Mouse (Mus musculus) stomach, postnatal 0 days (tissue): ENCODE data around the gene Gm13030. TPM values are rescaled to one million over a fixed set of nuclear protein-coding genes. Genes with fewer than 3 reads are reported as not detected.
"Not testable (repeated sequence)": the region's sequence is repeated elsewhere in the genome, so short reads cannot be mapped to it uniquely, and the experiment has no call there.

Experiments used
- ATAC-seq: fragments of 200-750 bp; cut with Nextera tagmentation; 2 replicates; pipeline ENCODE4 v1.8.0; 2017; ENCODE audit not compliant: low FRiP score, low TSS enrichment
- DNase-seq: peaks from one replicate; pipeline ENCODE4 v3.0.0-alpha.2; 2016; ENCODE audit warnings: low spot score
- H3K27ac ChIP-seq: fragments of 300-500 bp; sonication (generic); replicated peaks from 2 replicates; pipeline ENCODE4 v1.5.1; 2014; ENCODE audit warnings: mild to moderate bottlenecking, control low read depth
- H3K27me3 ChIP-seq: fragments of 300-500 bp; sonication (generic); 2 replicates; pipeline ENCODE4 v1.6.1; 2014; ENCODE audit warnings: low read length; ENCODE audit not compliant: control insufficient read depth, insufficient read depth
- H3K36me3 ChIP-seq: fragments of 300-500 bp; sonication (generic); 2 replicates; pipeline ENCODE4 v1.6.1; 2014; ENCODE audit warnings: low read length, mixed read lengths; ENCODE audit not compliant: control insufficient read depth, insufficient read depth
- H3K4me1 ChIP-seq: fragments of 300-500 bp; sonication (generic); replicated peaks from 2 replicates; pipeline ENCODE4 v1.6.1; 2014; ENCODE audit warnings: antibody characterized with exemption; ENCODE audit not compliant: control insufficient read depth, insufficient read depth
- H3K4me2 ChIP-seq: fragments of 300-500 bp; sonication (generic); replicated peaks from 2 replicates; pipeline ENCODE4 v1.6.1; 2014; ENCODE audit warnings: low read depth, mild to moderate bottlenecking, control low read depth, moderate library complexity
- H3K4me3 ChIP-seq: fragments of 300-500 bp; sonication (generic); 2 replicates; pipeline ENCODE4 v1.5.1; 2014; ENCODE audit warnings: low read depth, low read length, control low read depth
- H3K9ac ChIP-seq: fragments of 300-500 bp; sonication (generic); 2 replicates; pipeline ENCODE4 v1.6.1; 2014; ENCODE audit warnings: mild to moderate bottlenecking, low read length, control low read depth, mixed read lengths
- H3K9me3 ChIP-seq: fragments of 300-500 bp; sonication (generic); 2 replicates; pipeline ENCODE4 v1.6.1; 2016; ENCODE audit warnings: low read length; ENCODE audit not compliant: control insufficient read depth
- CTCF ChIP-seq: IDR thresholded peaks from 2 replicates; pipeline ENCODE4 v1.5.1; 2016; ENCODE audit warnings: antibody characterized with exemption, low read depth, mild to moderate bottlenecking, moderate library complexity
- EP300 ChIP-seq: optimal IDR thresholded peaks from 2 replicates; pipeline ENCODE3; 2016; ENCODE audit warnings: antibody characterized with exemption
- WGBS: fragments of 180-500 bp; shearing (Covaris S2); extraction: QIAGEN DNeasy Blood & Tissue Kit; methylation state at CpG from one replicate; pipeline ENCODE4 v1.1.7; 2014; 5-methylcytosine and 5-hydroxymethylcytosine counted together
- polyA plus RNA-seq: library from polyadenylated mRNA; unstranded; fragments of >200 nt; fragmentation: Nextera tagmentation; extraction: Ambion mirVana; gene quantifications from 2 replicates; pipeline ENCODE4 v1.2.1, GENCODE M21; 2015

The Gm13030 gene
- polyA plus RNA-seq, 1 experiment from 2014 or later = not detected

DNA sequence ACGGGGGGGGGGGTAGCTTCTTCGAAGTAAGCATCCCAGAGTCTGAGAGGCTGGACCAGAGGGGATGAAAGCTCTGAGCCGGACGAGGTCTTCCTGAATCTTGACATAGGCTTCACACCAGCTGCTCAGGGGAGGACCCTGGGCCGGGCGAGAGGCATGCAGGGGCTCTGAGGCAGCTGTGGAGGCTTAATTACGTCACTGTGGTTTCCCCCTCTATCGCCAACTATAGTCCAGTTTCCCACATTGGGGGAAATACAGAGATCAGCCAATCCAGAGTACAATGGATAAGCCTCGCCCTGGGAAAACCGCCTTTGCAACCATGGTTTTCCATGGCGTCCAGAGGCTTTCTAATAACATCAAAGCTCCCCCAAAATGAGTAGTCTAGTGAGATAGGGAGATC, 46.6 kb downstream of the Gm13030 start:
- TF ChIP-seq CTCF = no peak
- TF ChIP-seq EP300 = no peak
- Histone ChIP-seq H3K4me3 (no peak overlapping the region), H3K4me2 (no peak overlapping the region), H3K27me3 (no peaks in the 10 kb centered on the region), H3K36me3 (no peaks in the 10 kb centered on the region), H3K27ac (no peak overlapping the region), H3K9ac (no peak overlapping the region), H3K4me1 (peaks cover 2% of the 10 kb centered on the region; the same call in 1 of the 2 replicates), H3K9me3 (no peaks in the 10 kb centered on the region)
- ATAC-seq (no peak), DNase-seq (no peak)
- WGBS = 53% methylated on average over 11 of the region's 11 CpGs

DNA sequence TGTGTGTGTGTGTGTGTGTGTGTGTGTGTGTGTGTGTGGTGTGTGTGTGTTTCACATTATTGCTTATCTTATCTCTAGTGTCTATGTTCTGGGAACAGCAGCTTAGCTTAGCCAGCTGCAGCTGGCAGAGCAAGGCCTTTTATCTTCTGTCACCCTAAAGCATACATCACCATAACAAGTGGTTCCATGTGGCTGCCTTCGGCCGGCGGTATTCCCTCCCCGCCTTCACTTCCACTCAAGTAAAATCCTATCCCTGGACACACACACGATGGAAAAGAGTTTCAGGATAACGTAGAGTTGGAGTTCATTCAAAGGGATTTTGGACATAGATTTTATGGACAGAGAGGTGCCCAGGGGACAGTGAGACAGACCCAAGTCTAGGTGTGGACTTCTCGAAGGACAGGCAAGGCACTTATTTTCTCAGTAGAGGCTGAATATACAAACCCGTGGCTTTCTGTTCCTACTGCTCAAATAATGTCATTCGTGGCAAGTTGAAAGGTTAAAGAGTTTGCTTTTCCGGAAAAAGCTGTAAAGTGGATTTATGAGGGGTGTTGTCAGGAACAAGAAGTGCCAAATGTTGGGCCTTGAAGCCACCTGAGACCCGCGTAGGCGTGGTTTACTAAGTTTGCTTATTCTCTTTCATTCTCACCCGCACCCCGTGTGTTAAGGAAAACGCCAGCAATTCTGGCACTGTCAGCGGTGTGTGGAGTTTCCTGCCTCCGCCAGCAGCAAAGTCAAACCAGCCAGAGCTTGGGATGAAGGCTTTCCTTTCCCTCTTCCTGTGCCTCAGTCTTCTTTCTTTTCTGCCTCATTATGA, 47.8 kb downstream of the Gm13030 start:
- Histone ChIP-seq H3K9me3 (no peaks in the 10 kb centered on the region), H3K4me3 (no peak overlapping the region), H3K36me3 (no peaks in the 10 kb centered on the region), H3K4me2 (no peak overlapping the region; the same call in none of the 2 replicates), H3K9ac (no peak overlapping the region), H3K4me1 (peaks cover 2% of the 10 kb centered on the region; the same call in 1 of the 2 replicates), H3K27ac (no peak overlapping the region), H3K27me3 (no peaks in the 10 kb centered on the region)
- WGBS = 11% methylated on average over 18 of the region's 18 CpGs
- TF ChIP-seq EP300 = no peak
- no peak for TF ChIP-seq CTCF
- ATAC-seq (peak; percentile 63; the same call in 1 of the 2 replicates), DNase-seq (peak; percentile 35)

GRCm38 (mm10) chr4:138824660-138825059, 49.1 kb downstream of the Gm13030 start:
- Histone ChIP-seq H3K9me3 (no peaks in the 10 kb centered on the region), H3K4me3 (no peak overlapping the region), H3K4me2 (no peak overlapping the region), H3K9ac (no peak overlapping the region), H3K27ac (no peak overlapping the region), H3K27me3 (no peaks in the 10 kb centered on the region), H3K36me3 (no peaks in the 10 kb centered on the region), H3K4me1 (peaks cover 2% of the 10 kb centered on the region; the same call in 1 of the 2 replicates)
- ATAC-seq = no peak
- no peak for DNase-seq
- 86% methylated on average over 2 of the region's 2 CpGs for WGBS
- TF ChIP-seq CTCF (peak; percentile 56), EP300 (no peak)

DNA sequence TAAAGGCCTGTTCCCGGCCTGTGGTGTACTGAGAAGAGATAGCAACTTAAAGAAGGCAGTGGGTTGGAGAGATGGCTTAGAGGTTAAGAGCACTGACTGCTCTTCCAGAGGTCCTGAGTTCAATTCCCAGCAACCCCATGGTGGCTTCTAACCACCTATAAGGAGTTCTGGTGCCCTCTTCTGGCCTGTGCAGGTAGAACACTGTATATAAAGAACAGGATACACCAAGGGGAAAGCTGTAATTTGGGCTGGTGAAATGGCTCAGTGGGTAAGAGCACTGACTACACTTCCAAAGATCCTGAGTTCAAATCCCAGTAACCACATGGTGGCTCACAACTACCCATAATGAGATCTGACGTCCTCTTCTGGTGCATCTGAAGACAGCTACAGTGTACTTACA, 49.6 kb downstream of the Gm13030 start:
- not testable (repeated sequence) for H3K9me3 ChIP-seq, ATAC-seq, H3K9ac ChIP-seq, H3K36me3 ChIP-seq, H3K27ac ChIP-seq, H3K4me3 ChIP-seq, H3K27me3 ChIP-seq, H3K4me2 ChIP-seq, H3K4me1 ChIP-seq, DNase-seq
- peak; percentile 19; the same call in 1 of the 2 replicates for TF ChIP-seq CTCF
- 79% methylated on average over 2 of the region's 2 CpGs for WGBS

DNA sequence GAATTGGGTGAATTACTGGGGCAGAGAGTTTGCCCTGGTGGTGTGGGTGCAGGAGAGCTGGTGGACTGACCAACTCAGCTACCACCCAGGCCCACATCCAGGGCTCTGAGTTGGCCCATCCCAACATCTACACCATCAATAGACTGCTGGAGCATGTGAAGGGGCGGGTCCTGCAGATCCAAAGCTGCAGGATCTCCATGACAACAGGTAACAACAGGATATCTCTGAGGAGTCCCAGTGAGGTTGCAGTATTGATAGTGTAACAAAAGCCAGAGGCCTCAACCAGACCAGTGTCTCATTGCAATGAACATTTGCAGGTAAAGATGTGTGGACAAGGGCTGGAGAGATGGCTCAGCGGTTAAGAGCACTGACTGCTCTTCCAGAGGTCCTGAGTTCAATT, 52.7 kb downstream of the Gm13030 start:
- H3K9ac ChIP-seq = no peak overlapping the region
- DNase-seq = no peak
- peaks cover under 1% of the 10 kb centered on the region; the same call in 1 of the 2 replicates for H3K4me1 ChIP-seq
- no peaks in the 10 kb centered on the region for H3K36me3 ChIP-seq
- WGBS = 82% methylated on average over 2 of the region's 2 CpGs
- H3K4me2 ChIP-seq = no peak overlapping the region
- no peak overlapping the region for H3K27ac ChIP-seq
- H3K4me3 ChIP-seq = no peak overlapping the region
- no peak for ATAC-seq
- TF ChIP-seq CTCF = no peak
- H3K27me3 ChIP-seq = no peaks in the 10 kb centered on the region
- H3K9me3 ChIP-seq = no peaks in the 10 kb centered on the region

Other genes starting within 250 kb of the Gm13030 start
- gene Vwa5b1, start 238.1 kb downstream of the Gm13030 start, polyA plus RNA-seq = 0.10 and 0.16 TPM in 2 replicates
- gene Pla2g2c, start 149.2 kb downstream of the Gm13030 start, polyA plus RNA-seq = 0.30 and 0.31 TPM in 2 replicates
- gene Ubxn10, start 136.8 kb downstream of the Gm13030 start, polyA plus RNA-seq = 0.64 and 0.81 TPM in 2 replicates
- 8.2 and 8.7 TPM in 2 replicates for gene Pla2g2f, start 116.3 kb downstream of the Gm13030 start, polyA plus RNA-seq
- gene Pla2g2d, start 98.2 kb downstream of the Gm13030 start, polyA plus RNA-seq = 0.21 and 0.27 TPM in 2 replicates
- gene Pla2g5, start 10.5 kb downstream of the Gm13030 start, polyA plus RNA-seq = 0.28 and 0.34 TPM in 2 replicates
- gene Pla2g2e, start 4.0 kb upstream of the Gm13030 start, polyA plus RNA-seq = 0.22 TPM in 1 of 2 replicates, not detected in the other
- 2.4 and 2.6 TPM in 2 replicates for gene Otud3, start 40.0 kb upstream of the Gm13030 start, polyA plus RNA-seq
- 17.6 and 24.8 TPM in 2 replicates for gene Rnf186, start 93.1 kb upstream of the Gm13030 start, polyA plus RNA-seq
- 10.3 and 10.8 TPM in 2 replicates for gene Tmco4, start 98.9 kb upstream of the Gm13030 start, polyA plus RNA-seq
- 0.05 TPM in 1 of 2 replicates, not detected in the other for gene Htr6, start 201.6 kb upstream of the Gm13030 start, polyA plus RNA-seq
- gene Nbl1, start 219.0 kb upstream of the Gm13030 start, polyA plus RNA-seq = 53.6 and 58.9 TPM in 2 replicates